Mouse (Mus musculus) liver, adult 2 months (tissue): ENCODE data around the gene Sall2. TPM values are rescaled to one million over a fixed set of nuclear protein-coding genes. Genes with fewer than 3 reads are reported as not detected.

Source experiments
- DNase-seq: peaks from one replicate; pipeline ENCODE4 v3.0.0-alpha.2; 2011; ENCODE audit warnings: low read depth, low spot score; ENCODE audit errors: extremely low read depth
- H3K27ac ChIP-seq: fragments of 200-500 bp; replicated peaks from 2 replicates; pipeline ENCODE4 v1.5.1; 2012; ENCODE audit warnings: low read depth, mild to moderate bottlenecking, control low read depth, inconsistent platforms, low read length; ENCODE audit not compliant: insufficient read depth
- H3K27me3 ChIP-seq: fragments of 200-500 bp; 2 replicates; pipeline ENCODE4 v1.6.1; 2012; ENCODE audit warnings: mild to moderate bottlenecking, moderate library complexity, low read length, inconsistent platforms; ENCODE audit not compliant: control insufficient read depth, insufficient read depth
- H3K36me3 ChIP-seq: fragments of 200-500 bp; 2 replicates; pipeline ENCODE4 v1.6.1; 2012; ENCODE audit warnings: low read length, inconsistent platforms; ENCODE audit not compliant: control insufficient read depth, insufficient read depth
- H3K4me1 ChIP-seq: fragments of 200-500 bp; 2 replicates; pipeline ENCODE4 v1.6.1; 2011; ENCODE audit warnings: low read length; ENCODE audit not compliant: control insufficient read depth, insufficient read depth
- H3K4me3 ChIP-seq: fragments of 200-500 bp; 2 replicates; pipeline ENCODE4 v1.5.1; 2011; ENCODE audit warnings: low read depth, mild to moderate bottlenecking, control low read depth, low read length, moderate library complexity; ENCODE audit not compliant: insufficient read depth
- H3K79me2 ChIP-seq: fragments of 200-500 bp; 2 replicates; pipeline ENCODE4 v1.6.1; 2012; ENCODE audit warnings: inconsistent platforms, mild to moderate bottlenecking, low read length, moderate library complexity; ENCODE audit not compliant: control insufficient read depth, insufficient read depth
- H3K9ac ChIP-seq: fragments of 200-500 bp; 2 replicates; pipeline ENCODE4 v1.6.1; 2012; ENCODE audit warnings: low read depth, mild to moderate bottlenecking, control low read depth, inconsistent platforms, low read length
- CTCF ChIP-seq: fragments of 200-500 bp; IDR thresholded peaks from 2 replicates; pipeline ENCODE4 v1.5.1; 2011; ENCODE audit warnings: low read depth, low read length, control low read depth
- POLR2A ChIP-seq: fragments of 200-500 bp; IDR thresholded peaks from 2 replicates; pipeline ENCODE4 v1.6.1; 2011; ENCODE audit warnings: low read length, control low read depth; ENCODE audit not compliant: insufficient read depth; ENCODE audit errors: extremely low read depth
- WGBS: fragments of 180-500 bp; shearing (Covaris S2); methylation state at CpG from one replicate; pipeline ENCODE4 v1.1.7; 2018; 5-methylcytosine and 5-hydroxymethylcytosine counted together
- polyA plus RNA-seq: library from polyadenylated mRNA; depleted of rRNA; stranded (reverse); fragments of >200 nt; gene quantifications from 2 replicates; pipeline ENCODE4 v1.2.3, GENCODE M21; 2012; rRNA removed
- total RNA-seq: library from RNA; depleted of rRNA; stranded (reverse); fragments of >200 nt; gene quantifications from 2 replicates; pipeline ENCODE4 v1.2.3, GENCODE M21; 2014; rRNA removed

Sall2 gene
- total and polyA plus RNA-seq, 2 experiments, result 0.74 to 1.4 TPM

DNA sequence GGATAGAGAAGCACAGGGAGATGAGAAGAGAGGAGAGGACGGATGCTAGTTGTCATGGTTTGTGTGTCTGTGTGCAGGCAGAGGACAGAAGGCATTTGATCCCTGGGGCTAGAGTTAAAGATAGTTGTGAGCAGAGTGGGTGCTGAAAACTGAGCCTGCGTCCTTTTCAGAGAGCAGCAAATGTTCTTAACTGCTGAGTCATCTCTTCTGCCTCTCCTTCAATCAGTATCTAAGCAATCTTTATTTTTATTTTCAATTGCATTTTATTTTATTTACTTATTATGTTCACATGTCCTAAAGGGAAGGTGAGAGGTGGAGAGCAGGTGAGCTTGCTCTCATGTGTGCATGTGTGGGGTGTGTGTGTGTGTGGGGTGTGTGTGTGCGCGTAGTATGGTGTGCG lies 44.9 kb downstream of the Sall2 start:
- Histone ChIP-seq H3K9ac (no peak overlapping the region), H3K79me2 (peaks cover 6% of the 10 kb centered on the region; the same call in 1 of the 2 replicates), H3K36me3 (peaks cover 31% of the 10 kb centered on the region), H3K4me3 (no peak overlapping the region), H3K27ac (no peak overlapping the region), H3K27me3 (no peaks in the 10 kb centered on the region), H3K4me1 (peaks cover 9% of the 10 kb centered on the region; the same call in 1 of the 2 replicates)
- DNase-seq, result no peak
- whole genome bisulfite sequencing, result 95% methylated on average over 5 of the region's 5 CpGs
- TF ChIP-seq POLR2A (no peak), CTCF (no peak)

DNA sequence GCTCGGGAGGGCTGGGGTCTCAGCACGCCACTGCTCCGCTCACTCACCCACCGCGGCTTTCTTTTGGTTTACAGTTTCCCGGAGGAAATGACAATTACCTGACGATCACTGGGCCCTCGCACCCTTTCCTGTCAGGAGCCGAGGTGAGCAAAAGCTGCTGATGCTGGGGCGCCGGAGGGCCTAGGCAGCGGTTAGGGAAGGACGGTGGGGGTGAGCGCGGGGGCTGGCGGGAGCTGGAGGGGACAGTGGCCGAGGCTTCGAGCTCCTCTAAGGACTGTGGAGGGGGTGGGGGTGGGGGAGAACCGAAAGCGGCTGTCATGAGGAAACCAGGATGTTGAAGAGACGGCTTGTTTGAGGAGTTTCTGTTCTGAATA lies 48.8 kb downstream of the Sall2 start:
- Histone ChIP-seq H3K79me2 (peaks cover 6% of the 10 kb centered on the region; the same call in 1 of the 2 replicates), H3K9ac (peak overlapping the region; percentile 84), H3K36me3 (0 out of 2 replicates have a peak, but pooled peaks cover 3% of the 10 kb centered on the region), H3K27me3 (no peaks in the 10 kb centered on the region), H3K4me1 (peaks cover 9% of the 10 kb centered on the region; the same call in 1 of the 2 replicates), H3K4me3 (peak overlapping the region; percentile 82), H3K27ac (peak overlapping the region; percentile 52; the same call in 1 of the 2 replicates)
- under 1% methylated on average over 21 of the region's 21 CpGs for WGBS
- TF ChIP-seq CTCF (no peak), POLR2A (no peak)
- no peak for DNase-seq

DNA sequence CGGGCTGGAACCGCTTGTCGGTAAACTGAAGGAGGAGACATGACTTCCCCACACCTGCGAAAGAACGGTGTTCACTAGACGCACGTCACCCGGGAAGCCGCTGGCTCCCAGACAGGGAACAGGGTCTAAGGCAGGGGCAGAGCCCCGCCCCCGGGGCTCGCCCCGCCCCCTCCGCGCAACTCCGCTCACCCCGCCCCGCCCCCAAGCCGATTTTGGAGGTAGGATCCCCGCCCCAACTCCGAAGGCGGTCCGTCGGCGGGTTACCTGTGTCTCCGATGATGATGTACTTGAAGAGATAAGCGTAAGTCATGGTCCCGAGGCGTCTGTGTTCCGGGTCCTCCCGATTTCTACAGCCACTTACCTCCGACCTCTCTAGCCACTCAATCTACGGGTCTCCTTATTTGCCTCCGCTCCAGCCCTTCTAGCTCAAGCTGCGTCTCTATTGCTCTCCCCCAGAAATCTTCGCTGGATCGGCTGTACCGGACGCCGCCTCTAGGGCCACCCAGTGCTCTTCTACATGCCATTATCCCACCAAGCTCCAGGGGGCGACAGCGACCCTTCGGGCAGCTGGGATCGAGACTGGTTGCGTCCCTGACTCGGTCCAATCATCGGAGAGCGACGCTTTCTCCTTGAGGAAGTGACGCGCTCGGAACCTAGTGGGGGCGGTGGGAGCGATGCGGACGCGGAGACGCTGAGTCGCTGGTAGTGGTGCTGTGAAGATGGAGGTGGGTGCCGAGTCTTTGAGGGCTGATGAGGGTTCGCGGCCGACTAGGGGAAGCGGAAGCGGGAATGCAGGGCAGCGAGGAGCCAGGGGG lies 49.4 kb downstream of the Sall2 start, which contains the start of the genes Tox4 and Rab2b:
TSS of gene Tox4 (plus strand) at position 215 of the 815 bp plus-strand sequence.
TSS of gene Rab2b (minus strand) at position 614 of the 815 bp plus-strand sequence.
- peak within 1 kb of the TSS; percentile 54 for H3K27ac ChIP-seq
- no peaks in the 10 kb centered on the region for H3K27me3 ChIP-seq
- peak within 1 kb of the TSS; percentile 82 for H3K4me3 ChIP-seq
- peaks cover 9% of the 10 kb centered on the region; the same call in 1 of the 2 replicates for H3K4me1 ChIP-seq
- DNase-seq, result peak; percentile 92
- WGBS, result under 1% methylated on average over 66 of the region's 66 CpGs
- peaks cover 6% of the 10 kb centered on the region; the same call in 1 of the 2 replicates for H3K79me2 ChIP-seq
- TF ChIP-seq CTCF, result peak; percentile 99
- peak; percentile 71 for TF ChIP-seq POLR2A
- peak within 1 kb of the TSS; percentile 84 for H3K9ac ChIP-seq
- no peaks in the 10 kb centered on the region; the same call in 1 of the 2 replicates for H3K36me3 ChIP-seq

- no peak for DNase-seq
- peaks cover 2% of the 10 kb centered on the region; the same call in 1 of the 2 replicates for H3K36me3 ChIP-seq
- no peaks in the 10 kb centered on the region for H3K27me3 ChIP-seq
- TF ChIP-seq CTCF, result no peak
- TF ChIP-seq POLR2A, result no peak
- no peak overlapping the region for H3K27ac ChIP-seq
- no peaks in the 10 kb centered on the region; the same call in 1 of the 2 replicates for H3K79me2 ChIP-seq
- H3K4me1 ChIP-seq, result peaks cover 4% of the 10 kb centered on the region; the same call in 1 of the 2 replicates
- 85% methylated on average over 4 of the region's 4 CpGs for WGBS
- no peak overlapping the region for H3K9ac ChIP-seq
- H3K4me3 ChIP-seq, result no peak overlapping the region
These were observed 51.4 kb downstream of the Sall2 start for GRCm38 (mm10) chr14:52277210-52277609.

DNA sequence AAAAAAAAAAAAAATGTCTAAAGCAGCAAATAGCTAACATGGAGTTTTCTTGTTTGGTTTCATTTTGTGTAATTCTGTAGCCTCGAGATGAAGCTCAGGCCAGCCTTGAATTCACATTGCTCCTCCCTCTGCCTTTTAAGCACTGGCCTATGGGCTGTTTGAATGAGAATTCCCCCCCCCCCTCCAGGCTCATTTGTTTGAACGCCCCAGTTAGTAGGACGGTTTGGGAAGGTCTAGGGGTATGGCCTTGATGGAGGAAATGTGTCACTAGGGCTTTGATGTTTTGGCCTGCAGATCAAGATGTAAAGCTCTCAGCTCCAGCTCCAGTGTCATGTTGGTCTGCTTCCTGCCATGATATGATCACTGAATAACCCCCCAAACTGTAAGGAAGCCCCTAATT lies 55.8 kb downstream of the Sall2 start:
- DNase-seq, result no peak
- peaks cover 6% of the 10 kb centered on the region for H3K36me3 ChIP-seq
- H3K9ac ChIP-seq, result no peak overlapping the region
- no peak overlapping the region for H3K4me3 ChIP-seq
- H3K79me2 ChIP-seq, result no peaks in the 10 kb centered on the region
- WGBS, result 50% methylated on average over 3 of the region's 3 CpGs
- TF ChIP-seq CTCF (no peak), POLR2A (no peak)
- no peaks in the 10 kb centered on the region for H3K27me3 ChIP-seq
- no peaks in the 10 kb centered on the region for H3K4me1 ChIP-seq
- H3K27ac ChIP-seq, result no peak overlapping the region

Other genes with a start within 250 kb of the Sall2 start
- gene Hnrnpc, start 224.7 kb downstream of the Sall2 start, total RNA-seq, result 77.5 and 84.4 TPM in 2 replicates
- gene Hnrnpc, start 224.7 kb downstream of the Sall2 start, polyA plus RNA-seq, result 50.8 and 55.8 TPM in 2 replicates
- gene Rpgrip1, start 218.1 kb downstream of the Sall2 start, total RNA-seq, result 0.55 and 1.2 TPM in 2 replicates
- gene Rpgrip1, start 218.1 kb downstream of the Sall2 start, polyA plus RNA-seq, result 0.35 and 0.50 TPM in 2 replicates
- 13.6 and 16.0 TPM in 2 replicates for gene Supt16, start 131.3 kb downstream of the Sall2 start, total RNA-seq
- gene Supt16, start 131.3 kb downstream of the Sall2 start, polyA plus RNA-seq, result 3.9 and 5.3 TPM in 2 replicates
- gene Chd8, start 71.0 kb downstream of the Sall2 start, total RNA-seq, result 20.4 and 22.7 TPM in 2 replicates
- gene Chd8, start 71.0 kb downstream of the Sall2 start, polyA plus RNA-seq, result 9.6 and 13.7 TPM in 2 replicates
- gene Tox4, start 49.6 kb downstream of the Sall2 start, total RNA-seq, result 13.0 and 14.6 TPM in 2 replicates
- 20.1 and 21.1 TPM in 2 replicates for gene Tox4, start 49.6 kb downstream of the Sall2 start, polyA plus RNA-seq
- gene Rab2b, start 49.2 kb downstream of the Sall2 start, total RNA-seq, result 1.3 and 1.7 TPM in 2 replicates
- 1.7 and 2.3 TPM in 2 replicates for gene Rab2b, start 49.2 kb downstream of the Sall2 start, polyA plus RNA-seq
- 11.4 and 12.7 TPM in 2 replicates for gene Mettl3, start 23.6 kb downstream of the Sall2 start, total RNA-seq
- gene Mettl3, start 23.6 kb downstream of the Sall2 start, polyA plus RNA-seq, result 7.2 and 8.6 TPM in 2 replicates
- gene Olfr1513, start 27.6 kb upstream of the Sall2 start, total RNA-seq, result not detected in 2 replicates
- not detected in 2 replicates for gene Olfr1513, start 27.6 kb upstream of the Sall2 start, polyA plus RNA-seq
- not detected in 2 replicates for gene Olfr1512, start 50.4 kb upstream of the Sall2 start, total RNA-seq
- gene Olfr1512, start 50.4 kb upstream of the Sall2 start, polyA plus RNA-seq, result not detected in 2 replicates
- not detected in 2 replicates for gene Olfr1511, start 68.6 kb upstream of the Sall2 start, total RNA-seq
- not detected in 2 replicates for gene Olfr1511, start 68.6 kb upstream of the Sall2 start, polyA plus RNA-seq
- gene Olfr1510, start 85.6 kb upstream of the Sall2 start, total RNA-seq, result not detected in 2 replicates
- not detected in 2 replicates for gene Olfr1510, start 85.6 kb upstream of the Sall2 start, polyA plus RNA-seq
- not detected in 2 replicates for gene Olfr1509, start 114.2 kb upstream of the Sall2 start, total RNA-seq
- not detected in 2 replicates for gene Olfr1509, start 114.2 kb upstream of the Sall2 start, polyA plus RNA-seq
- not detected in 2 replicates for gene Olfr1508, start 138.7 kb upstream of the Sall2 start, total RNA-seq
- not detected in 2 replicates for gene Olfr1508, start 138.7 kb upstream of the Sall2 start, polyA plus RNA-seq
- not detected in 2 replicates for gene Olfr1507, start 167.0 kb upstream of the Sall2 start, total RNA-seq
- gene Olfr1507, start 167.0 kb upstream of the Sall2 start, polyA plus RNA-seq, result not detected in 2 replicates